Mouse (Mus musculus): ENCODE data around the gene Eif4g3.

Gene Eif4g3

GRCm38 (mm10) chr4:137989426-137989825 lies 3.4 kb upstream of the Eif4g3 start:
- no peak for DNase-seq (ENCODE audit: low spot score)

GRCm38 (mm10) chr4:137990433-137990832 lies 2.4 kb upstream of the Eif4g3 start:
- DNase-seq (ENCODE audit: low spot score) = no peak

GRCm38 (mm10) chr4:137991240-137991639 lies 1.6 kb upstream of the Eif4g3 start:
- no peak for DNase-seq (ENCODE audit: low spot score)

DNA sequence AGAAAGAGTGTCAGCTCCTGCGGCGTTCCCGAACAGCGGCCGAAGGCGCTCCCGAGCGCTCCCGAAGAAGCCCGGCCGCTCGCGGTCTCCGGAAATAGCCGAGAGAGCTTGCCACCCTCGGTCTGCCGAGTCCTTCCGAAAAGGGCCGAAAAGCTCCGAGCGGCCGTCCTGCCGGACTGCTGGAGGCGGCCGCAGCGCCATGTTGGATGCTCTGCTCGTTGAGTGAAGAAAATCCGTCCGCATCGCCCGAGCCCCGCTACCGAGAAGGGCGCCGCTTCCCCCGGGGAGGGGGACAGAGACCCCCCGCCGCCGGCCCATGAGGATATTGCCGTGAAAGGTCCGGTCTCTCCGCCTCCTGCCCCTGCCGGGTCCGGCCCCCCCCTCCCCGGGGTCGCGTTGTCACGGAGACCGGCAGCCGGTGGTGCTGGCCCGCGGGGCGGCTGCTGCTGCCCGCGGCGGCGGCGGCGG lies 503 bp downstream of the Eif4g3 start:
- peak; percentile 98 for DNase-seq (ENCODE audit: low spot score)

DNA sequence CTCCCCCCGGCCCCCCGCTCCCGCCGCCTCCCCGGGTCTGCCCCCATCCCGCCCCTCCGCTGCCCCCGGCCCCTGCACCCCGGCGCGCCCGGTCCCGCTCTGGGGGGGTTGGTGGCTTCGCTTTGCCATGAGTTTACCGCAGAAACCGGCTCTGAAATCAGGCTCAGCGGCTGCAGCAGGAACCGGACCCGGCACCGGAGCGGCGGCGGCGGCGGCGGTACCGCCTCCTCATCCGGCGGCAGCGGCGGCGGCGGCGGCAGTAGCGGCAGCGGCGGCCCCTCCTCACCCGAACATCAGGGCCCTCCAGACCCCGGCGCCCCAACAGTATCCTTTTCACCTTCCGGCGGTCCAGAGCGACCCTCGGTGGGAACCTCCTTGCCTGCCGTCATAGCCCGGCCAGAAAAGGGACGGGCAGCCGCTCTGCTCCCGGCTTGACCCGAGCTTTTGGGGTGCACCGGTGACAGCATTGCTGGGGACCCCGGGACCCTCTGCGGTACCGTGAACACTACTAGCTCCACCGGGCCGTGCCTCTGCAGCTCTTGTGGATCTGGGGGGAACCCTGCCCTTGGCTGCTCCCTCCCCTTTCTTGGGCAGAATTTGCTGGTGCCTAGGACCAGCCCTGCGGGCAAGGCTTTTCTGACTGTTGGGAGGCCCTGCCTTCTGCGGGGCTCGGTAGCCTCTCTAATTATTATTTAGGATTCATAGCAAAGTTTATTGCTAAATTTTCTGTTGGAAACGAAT lies 1.2 kb downstream of the Eif4g3 start:
- peak; percentile 48 for DNase-seq (ENCODE audit: low spot score)

- no peak for DNase-seq (ENCODE audit: low spot score)
Observed at GRCm38 (mm10) chr4:137994562-137995336, 1.9 kb downstream of the Eif4g3 start.

GRCm38 (mm10) chr4:137995399-137995798 lies 2.6 kb downstream of the Eif4g3 start:
- DNase-seq (ENCODE audit: low spot score) = no peak

DNA sequence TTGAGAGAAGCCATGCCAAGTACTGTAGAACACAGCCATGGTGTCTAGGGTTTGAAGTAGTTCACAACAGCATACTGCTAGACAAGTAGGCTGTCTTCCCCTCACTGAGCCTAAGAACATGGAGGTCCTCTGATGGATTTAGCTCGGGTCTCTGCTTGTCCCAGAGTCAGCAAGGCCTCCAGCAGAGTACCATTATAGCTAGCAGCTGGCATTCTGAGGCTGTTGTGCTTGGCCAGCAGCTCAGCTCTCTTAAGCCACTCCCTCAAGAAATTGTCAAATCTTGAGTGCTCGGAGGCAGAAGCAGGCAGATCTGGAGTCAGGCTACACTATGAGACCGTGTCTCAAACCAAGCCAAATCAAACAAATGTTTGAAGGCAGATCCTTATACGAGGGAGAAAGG lies 5.4 kb downstream of the Eif4g3 start:
- no peak for DNase-seq (ENCODE audit: low spot score)

DNA sequence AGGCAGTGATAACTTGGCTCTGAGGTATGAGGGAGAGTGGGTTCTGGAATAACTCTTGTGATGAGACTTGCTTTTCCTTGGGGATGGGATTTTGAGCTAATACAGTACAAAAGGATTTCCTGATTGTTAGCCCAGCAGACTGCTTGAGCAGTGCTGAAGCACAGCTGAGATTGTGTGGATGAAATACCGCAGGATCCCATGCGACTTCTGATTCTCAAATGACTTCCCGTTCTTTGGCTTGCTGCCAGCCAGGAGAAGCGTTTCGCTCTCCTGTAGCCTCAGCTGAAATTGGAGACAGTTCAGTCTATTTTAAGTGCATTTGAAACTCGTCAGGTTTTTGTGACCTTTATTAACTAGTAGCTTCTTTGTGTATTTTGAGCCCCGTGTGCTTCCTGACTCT lies 7.9 kb downstream of the Eif4g3 start:
- no peak for DNase-seq (ENCODE audit: low spot score)

GRCm38 (mm10) chr4:138003909-138004610 lies 11.2 kb downstream of the Eif4g3 start:
- DNase-seq (ENCODE audit: low spot score) = no peak

DNA sequence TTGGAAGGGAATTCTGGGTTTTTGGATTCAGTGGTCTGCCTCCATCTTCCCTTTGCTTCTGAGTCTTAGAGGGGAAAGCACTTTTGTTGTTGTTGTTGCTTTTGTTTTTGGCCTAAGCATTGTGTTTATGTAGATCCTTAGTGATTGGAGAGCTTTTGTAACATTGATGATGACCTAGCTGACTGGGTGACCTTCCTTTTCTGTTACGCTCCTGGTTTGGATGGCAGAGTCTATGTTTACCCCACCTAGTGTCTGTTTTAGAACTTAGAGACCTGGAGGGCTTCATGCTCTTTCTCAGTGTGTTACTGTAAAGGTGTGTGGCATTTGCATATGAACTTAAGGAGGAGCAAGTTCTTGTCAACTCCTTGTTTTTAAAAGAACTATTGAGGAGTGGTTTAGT lies 13.0 kb downstream of the Eif4g3 start:
- no peak for DNase-seq (ENCODE audit: low spot score)

DNA sequence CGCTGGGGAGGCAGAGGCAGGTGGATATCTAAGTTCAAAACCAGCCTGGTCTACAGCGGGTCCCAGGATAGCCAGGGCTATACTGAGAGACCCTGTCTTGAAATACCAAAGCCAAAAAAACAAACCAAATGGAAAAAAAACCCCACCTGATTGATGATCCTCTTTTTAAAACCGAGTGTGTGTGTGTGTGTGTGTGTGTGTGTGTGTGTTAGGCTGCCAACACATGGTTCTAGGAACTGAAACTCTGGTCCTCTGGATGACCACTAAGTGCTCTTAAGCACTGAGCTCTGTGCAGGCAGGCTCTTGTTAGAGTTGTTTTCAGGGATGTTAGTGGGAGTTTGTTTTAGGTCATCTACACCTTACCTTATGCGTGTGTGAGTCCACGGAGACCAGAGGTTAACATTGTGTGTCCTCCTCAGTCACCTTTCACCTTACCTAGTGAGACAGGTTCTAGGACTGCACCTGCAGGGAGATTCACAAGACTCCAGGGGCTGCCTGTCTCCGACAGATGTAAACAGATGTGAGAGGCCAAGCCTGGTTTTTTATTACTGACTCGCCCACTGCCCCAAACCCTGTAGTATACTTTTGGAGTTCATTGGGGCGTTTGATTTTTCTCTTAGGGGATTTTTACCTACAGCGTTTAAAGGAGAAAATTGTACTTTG lies 14.3 kb downstream of the Eif4g3 start:
- DNase-seq (ENCODE audit: low spot score) = no peak

DNA sequence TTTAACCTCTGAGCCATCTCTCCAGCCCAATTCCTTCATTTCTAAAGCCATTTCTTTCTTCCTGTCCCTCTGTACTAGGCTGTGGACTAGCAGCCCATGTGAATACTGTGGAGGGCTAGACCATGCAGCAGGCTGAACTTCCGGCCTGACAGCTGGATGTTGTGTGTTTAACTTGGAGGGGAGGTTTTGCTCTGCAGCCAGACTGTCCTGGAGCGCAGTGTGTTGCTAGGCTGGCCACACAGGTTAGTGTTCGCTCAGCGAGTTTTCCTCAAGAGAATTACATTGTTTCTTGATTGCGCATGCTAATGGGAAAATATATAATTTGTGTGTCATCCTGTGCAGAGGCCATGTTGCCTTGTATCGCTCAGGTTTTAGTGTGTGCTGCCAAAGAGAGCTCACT lies 15.8 kb downstream of the Eif4g3 start:
- DNase-seq (ENCODE audit: low spot score) = no peak

- DNase-seq (ENCODE audit: low spot score) = no peak
Observed at GRCm38 (mm10) chr4:138009786-138010502, 17.1 kb downstream of the Eif4g3 start.

- no peak for DNase-seq (ENCODE audit: low spot score)
Observed at GRCm38 (mm10) chr4:138013723-138014479, 21.1 kb downstream of the Eif4g3 start.

DNA sequence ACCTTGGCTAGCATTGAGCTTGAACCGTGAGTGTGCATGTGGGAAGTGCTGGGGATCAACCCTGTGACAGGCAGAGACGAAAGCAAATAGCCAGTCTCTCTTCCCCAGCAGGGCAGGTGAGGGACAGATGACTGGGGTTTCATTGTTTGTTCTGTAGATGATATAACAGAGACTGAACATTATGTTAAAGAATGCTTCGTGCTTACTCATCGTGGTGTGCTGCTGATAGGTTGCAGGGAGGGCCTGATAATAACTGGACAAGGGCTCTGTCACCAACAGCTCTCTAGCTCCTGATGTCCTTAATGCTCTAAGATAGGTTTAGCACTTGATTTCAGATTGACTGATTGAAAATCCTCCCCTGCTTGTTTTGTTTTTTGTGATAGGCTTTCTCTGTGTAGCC lies 23.1 kb downstream of the Eif4g3 start:
- DNase-seq (ENCODE audit: low spot score) = no peak

GRCm38 (mm10) chr4:138017085-138017637 lies 24.3 kb downstream of the Eif4g3 start:
- no peak for DNase-seq (ENCODE audit: low spot score)

- peak; percentile 26 for DNase-seq (ENCODE audit: low spot score)
Observed at GRCm38 (mm10) chr4:138018011-138018410, 25.2 kb downstream of the Eif4g3 start.

DNA sequence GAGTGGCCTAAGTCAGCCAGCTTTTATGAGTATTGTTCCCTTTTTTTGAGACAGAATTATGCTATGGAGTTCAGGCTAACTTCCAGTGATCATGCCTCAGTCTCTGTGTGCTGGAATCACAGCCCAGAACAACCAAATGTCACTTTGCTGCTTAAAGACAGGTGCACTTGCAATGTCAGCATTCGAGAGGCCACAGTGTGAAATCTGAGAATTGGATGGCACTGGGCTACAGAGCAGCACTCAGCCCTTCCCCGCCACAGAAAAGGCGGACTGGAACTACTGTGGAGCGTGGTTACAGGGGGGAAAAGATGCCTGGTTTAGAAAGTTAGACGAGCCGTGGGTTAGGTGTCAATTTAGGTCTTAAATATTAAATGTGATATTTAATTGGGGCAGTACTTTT lies 27.4 kb downstream of the Eif4g3 start:
- no peak for DNase-seq (ENCODE audit: low spot score)

- DNase-seq (ENCODE audit: low spot score) = no peak
Observed at GRCm38 (mm10) chr4:138021651-138022050, 28.8 kb downstream of the Eif4g3 start.
